Comparison of ENCODE assay signal across 8 mouse cellular contexts in genomic region chr9:55311560-55311959, GRCm38 (mm10). TPM values are rescaled to one million over a fixed set of nuclear protein-coding genes. Genes with fewer than 3 reads are reported as not detected.
DNase-seq lines count a peak whose midpoint lies in the region; ATAC-seq and TF ChIP-seq lines count a peak whose summit lies in the region.

No protein-coding gene starts in this region.

- TF ChIP-seq EP300 in ES-Bruce4 (IDR thresholded peaks at IDR 0.05; ENCODE audit: insufficient read depth, low read depth, low read length) = no peak

- no peak for TF ChIP-seq POLR2A in ES-Bruce4 (IDR thresholded peaks at IDR 0.05; ENCODE audit: insufficient read depth, low read length)

- H3K9me3 ChIP-seq in ES-Bruce4 (replicated peaks; ENCODE audit: control insufficient read depth, insufficient read depth, low read length, poor library complexity, severe bottlenecking) = no peaks in the 10 kb centered on the region
- no peaks in the 10 kb centered on the region for H3K9me3 ChIP-seq in liver, embryonic 16.5 days (replicated peaks; ENCODE audit: control insufficient read depth, low read length)
- H3K9me3 ChIP-seq in neural tube, embryonic 14.5 days (ENCODE audit: control insufficient read depth, low read length) = no peaks in the 10 kb centered on the region

- H3K27ac ChIP-seq in ES-Bruce4 (ENCODE audit: insufficient read depth, low read length) = no peak overlapping the region
- no peak overlapping the region for H3K27ac ChIP-seq in liver, embryonic 16.5 days (ENCODE audit: low read length)
- H3K27ac ChIP-seq in neural tube, embryonic 14.5 days (ENCODE audit: low read depth, low read length) = no peak overlapping the region

- DNase-seq in brain, embryonic 18.5 days (ENCODE audit: low read depth, low spot score) = peak; percentile 50
- peak; percentile 53 for DNase-seq in fibroblast of lung, adult 2 months (ENCODE audit: low read depth)
- DNase-seq in heart, postnatal 14 days = peak; percentile 61 to 85
- DNase-seq in kidney, postnatal 4 days = peak; percentile 69 to 77
- DNase-seq in testis, postnatal 14 days (ENCODE audit: low spot score) = peak; percentile 70

- no peaks in the 10 kb centered on the region for H3K27me3 ChIP-seq in ES-Bruce4 (ENCODE audit: control insufficient read depth, insufficient read depth, low read length, poor library complexity, severe bottlenecking)
- no peaks in the 10 kb centered on the region for H3K27me3 ChIP-seq in liver, embryonic 16.5 days (ENCODE audit: control insufficient read depth, insufficient read depth, low read depth, low read length)
- H3K27me3 ChIP-seq in neural tube, embryonic 14.5 days (ENCODE audit: control insufficient read depth, insufficient read depth, low read length) = no peaks in the 10 kb centered on the region

- H3K9ac ChIP-seq in ES-Bruce4 (ENCODE audit: low read depth, poor library complexity, severe bottlenecking) = no peak overlapping the region
- H3K9ac ChIP-seq in liver, embryonic 16.5 days (ENCODE audit: low read depth, low read length) = no peak overlapping the region
- H3K9ac ChIP-seq in neural tube, embryonic 14.5 days (replicated peaks; ENCODE audit: low read depth, low read length) = no peak overlapping the region

- intact Hi-C loops in heart, postnatal 14 days (cut with DNase I) = loop anchor here (5.0 to 10.0 kb wide), 4 partner anchors 79 to 577 kb away; partner anchors contain the start of genes Ube2q2 and Wdr61

- peak; percentile 62; the same call in 1 of the 2 replicates for ATAC-seq in liver, embryonic 16.5 days (ENCODE audit: low read depth)
- peak; percentile 80; the same call in 1 of the 2 replicates for ATAC-seq in neural tube, embryonic 14.5 days (ENCODE audit: low read depth)

- H3K4me1 ChIP-seq in ES-Bruce4 (ENCODE audit: control insufficient read depth, insufficient read depth, low read length) = no peaks in the 10 kb centered on the region
- no peaks in the 10 kb centered on the region for H3K4me1 ChIP-seq in liver, embryonic 16.5 days (ENCODE audit: control insufficient read depth, low read depth, low read length)
- no peaks in the 10 kb centered on the region for H3K4me1 ChIP-seq in neural tube, embryonic 14.5 days (ENCODE audit: control insufficient read depth, insufficient read depth, low read length)

- WGBS in liver, embryonic 16.5 days (ENCODE audit: insufficient replicate concordance) = 9% methylated on average over 5 of the region's 5 CpGs
- WGBS in neural tube, embryonic 14.5 days = 7% methylated on average over 5 of the region's 5 CpGs

- no peaks in the 10 kb centered on the region for H3K36me3 ChIP-seq in ES-Bruce4 (ENCODE audit: control insufficient read depth, insufficient read depth, low read length, poor library complexity, severe bottlenecking)
- H3K36me3 ChIP-seq in liver, embryonic 16.5 days (ENCODE audit: control insufficient read depth, insufficient read depth) = no peaks in the 10 kb centered on the region
- no peaks in the 10 kb centered on the region for H3K36me3 ChIP-seq in neural tube, embryonic 14.5 days (ENCODE audit: control insufficient read depth, insufficient read depth, low read length)

- peak; percentile 55 for TF ChIP-seq CTCF in ES-Bruce4 (IDR thresholded peaks at IDR 0.05; ENCODE audit: low read depth, low read length)

- no peak overlapping the region for H3K4me3 ChIP-seq in ES-Bruce4 (ENCODE audit: low read depth, low read length)
- no peak overlapping the region for H3K4me3 ChIP-seq in liver, embryonic 16.5 days (ENCODE audit: low read depth, low read length)
- no peak overlapping the region for H3K4me3 ChIP-seq in neural tube, embryonic 14.5 days (ENCODE audit: low read depth, low read length)

- no peak overlapping the region for H3K4me2 ChIP-seq in liver, embryonic 16.5 days (ENCODE audit: low read depth, low read length)
- no peak overlapping the region for H3K4me2 ChIP-seq in neural tube, embryonic 14.5 days (ENCODE audit: low read depth, low read length)

RNA-seq across cellular contexts. Expression of gene Nrg4, which starts 15.1 kb away (rescaled TPM):
- polyA plus RNA-seq in ES-Bruce4 (2011; ENCODE audit: insufficient read depth, insufficient read length, low read depth, missing spikeins) = 1.8 and 2.8 TPM in 2 replicates
- 1 to 10 TPM in 1 of 2 experiments, under 1 TPM in 1; 0.49 to 2.0 TPM for total RNA-seq in heart, postnatal 14 days (2021)
- polyA plus RNA-seq in liver, embryonic 16.5 days (2015; fragmentation: Nextera tagmentation; extraction: Ambion mirVana) = 1.8 and 2.6 TPM in 2 replicates
- 1.5 and 2.8 TPM in 2 replicates for polyA plus RNA-seq in neural tube, embryonic 14.5 days (2014; fragmentation: Nextera tagmentation; extraction: Ambion mirVana)

RNA-seq across cellular contexts. Expression of gene Tmem266, which starts 15.2 kb away (rescaled TPM):
- 0.36 and 1.1 TPM in 2 replicates for polyA plus RNA-seq in ES-Bruce4 (2011; ENCODE audit: insufficient read depth, insufficient read length, low read depth, missing spikeins)
- 1 to 10 TPM; 1.1 to 1.2 TPM for total RNA-seq in heart, postnatal 14 days (2021)
- polyA plus RNA-seq in liver, embryonic 16.5 days (2015; fragmentation: Nextera tagmentation; extraction: Ambion mirVana) = 0.04 TPM in 1 of 2 replicates, not detected in the other
- polyA plus RNA-seq in neural tube, embryonic 14.5 days (2014; fragmentation: Nextera tagmentation; extraction: Ambion mirVana) = 1.9 and 2.2 TPM in 2 replicates
